ENCODE assay signal across 17 mouse cellular contexts in the genomic region with DNA sequence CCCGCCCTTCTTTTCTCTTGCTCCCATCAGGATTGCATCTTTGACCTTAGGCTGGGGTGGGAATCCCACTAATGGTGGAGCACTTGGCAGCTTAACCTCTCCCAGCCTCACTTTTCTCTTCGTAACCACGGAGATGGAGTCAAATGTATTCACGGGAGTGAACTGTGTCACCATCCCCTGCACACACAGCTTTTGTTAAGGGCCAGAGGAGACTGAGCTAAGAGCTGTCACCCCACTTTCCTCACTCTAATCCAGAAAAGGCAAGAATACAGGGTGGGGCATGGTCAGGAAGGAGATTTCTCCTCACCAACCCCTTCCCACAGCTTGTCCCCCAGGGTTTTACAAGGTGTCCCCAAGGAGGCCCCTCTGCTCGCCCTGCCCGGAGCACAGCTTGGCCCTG. TPM values are rescaled to one million over a fixed set of nuclear protein-coding genes. Genes with fewer than 3 reads are reported as not detected.
DNase-seq lines count a peak whose midpoint lies in the region; ATAC-seq and TF ChIP-seq lines count a peak whose summit lies in the region.
"Had no signal": no experiment of that assay in that cellular context is flagged by ENCODE, and none has a peak within 500 bp of the region (broad histone marks: within the 10 kb centered on the region; RNA-seq: fewer than 3 reads in every experiment).

No protein-coding gene starts in this region.

- no peak for ATAC-seq in forebrain, embryonic 15.5 days (replicated peaks)
- peak; percentile 22; the same call in 1 of the 2 replicates for ATAC-seq in midbrain, embryonic 11.5 days (ENCODE audit: low FRiP score)
- ATAC-seq in erythroid progenitor cell, adult 5-6 weeks (replicated peaks; ENCODE audit: low FRiP score, poor library complexity, severe bottlenecking), result no peak
- no peak for ATAC-seq in kidney, embryonic 15.5 days (replicated peaks; ENCODE audit: low FRiP score)

- no peaks in the 10 kb centered on the region for H3K9me3 ChIP-seq in forebrain, embryonic 15.5 days
- H3K9me3 ChIP-seq in midbrain, embryonic 11.5 days (ENCODE audit: control insufficient read depth, low read length), result no peaks in the 10 kb centered on the region
- no peaks in the 10 kb centered on the region for H3K9me3 ChIP-seq in kidney, embryonic 15.5 days (replicated peaks)
- H3K9me3 ChIP-seq: embryonic facial prominence, embryonic 12.5 days had no signal

- 28% methylated on average over 6 of the region's 6 CpGs for WGBS in forebrain, embryonic 15.5 days
- WGBS in midbrain, embryonic 11.5 days, result 18% methylated on average over 6 of the region's 6 CpGs
- 33% methylated on average over 6 of the region's 6 CpGs for WGBS in kidney, embryonic 15.5 days

- peak overlapping the region; percentile 56 for H3K4me3 ChIP-seq in left cerebral cortex, adult 2 months
- peak overlapping the region; percentile 51; the same call in 1 of the 2 replicates for H3K4me3 ChIP-seq in forebrain, embryonic 15.5 days
- no peak overlapping the region for H3K4me3 ChIP-seq in midbrain, embryonic 11.5 days (ENCODE audit: low read depth, low read length)
- H3K4me3 ChIP-seq in kidney, embryonic 15.5 days (replicated peaks), result no peak overlapping the region

- peak overlapping the region; percentile 94 for H3K27ac ChIP-seq in left cerebral cortex, adult 2 months
- no peak overlapping the region for H3K27ac ChIP-seq in forebrain, embryonic 15.5 days (replicated peaks)
- no peak overlapping the region for H3K27ac ChIP-seq in midbrain, embryonic 11.5 days (ENCODE audit: low read depth, low read length)
- H3K27ac ChIP-seq in kidney, embryonic 15.5 days, result no peak overlapping the region
- H3K27ac ChIP-seq: embryonic facial prominence, embryonic 12.5 days; liver, embryonic 14.5 days had no signal

- H3K27me3 ChIP-seq in forebrain, embryonic 15.5 days, result peaks cover 52% of the 10 kb centered on the region
- H3K27me3 ChIP-seq in midbrain, embryonic 11.5 days (ENCODE audit: control insufficient read depth, insufficient read depth, low read length), result peaks cover 31% of the 10 kb centered on the region
- H3K27me3 ChIP-seq in kidney, embryonic 15.5 days, result peaks cover 89% of the 10 kb centered on the region

- H3K9ac ChIP-seq in forebrain, embryonic 15.5 days (replicated peaks), result no peak overlapping the region
- no peak overlapping the region for H3K9ac ChIP-seq in midbrain, embryonic 11.5 days (ENCODE audit: low read length)
- no peak overlapping the region for H3K9ac ChIP-seq in kidney, embryonic 15.5 days
- H3K9ac ChIP-seq: liver, embryonic 14.5 days had no signal

- H3K36me3 ChIP-seq in forebrain, embryonic 15.5 days, result no peaks in the 10 kb centered on the region
- no peaks in the 10 kb centered on the region for H3K36me3 ChIP-seq in midbrain, embryonic 11.5 days (ENCODE audit: control insufficient read depth, insufficient read depth, low read length)
- H3K36me3 ChIP-seq in kidney, embryonic 15.5 days, result no peaks in the 10 kb centered on the region
- H3K36me3 ChIP-seq: embryonic facial prominence, embryonic 12.5 days had no signal

- H3K4me2 ChIP-seq in forebrain, embryonic 15.5 days (replicated peaks), result 0 out of 2 replicates have a peak overlapping the region, but pooled peaks have one; percentile 74
- H3K4me2 ChIP-seq in midbrain, embryonic 11.5 days, result no peak overlapping the region
- H3K4me2 ChIP-seq in kidney, embryonic 15.5 days, result no peak overlapping the region

- H3K4me1 ChIP-seq in forebrain, embryonic 15.5 days, result peaks cover 16% of the 10 kb centered on the region
- H3K4me1 ChIP-seq in midbrain, embryonic 11.5 days (ENCODE audit: control insufficient read depth, insufficient read depth, low read length), result peaks cover 25% of the 10 kb centered on the region
- peaks cover 9% of the 10 kb centered on the region for H3K4me1 ChIP-seq in kidney, embryonic 15.5 days

- no peak for DNase-seq in left cerebral cortex, adult 2 months (ENCODE audit: extremely low spot score in 1 of 2, low spot score in 2 of 2)
- DNase-seq in left cerebral cortex, adult 8-10 months (ENCODE audit: low spot score in 2 of 2), result no peak
- peak; percentile 91 for DNase-seq in midbrain, embryonic 11.5 days (ENCODE audit: low spot score, missing footprints)
- no peak for DNase-seq in embryo, embryonic 10 days (ENCODE audit: low spot score)
- DNase-seq: adrenal gland, adult 8-10 months; heart, postnatal 36 days; kidney, adult 18-20 months; lung, postnatal 14 days; thymus, postnatal 36 days had no signal

- intact Hi-C loops in left cerebral cortex, adult 2 months (cut with DNase I), result no loop called here

- TF ChIP-seq CTCF in left cerebral cortex, adult 2 months (IDR thresholded peaks at IDR 0.05), result no peak

RNA-seq across cellular contexts. Expression of gene Epha10, which starts 13.1 kb away (rescaled TPM):
- total RNA-seq in left cerebral cortex, adult 2 months (2021), result 10 to 100 TPM; 60.5 to 69.6 TPM
- total RNA-seq in left cerebral cortex, adult 8-10 months (2022), result 10 to 100 TPM; 36.6 to 40.5 (median 39.2) TPM
- 1.3 and 1.4 TPM in 2 replicates for polyA plus RNA-seq in forebrain, embryonic 15.5 days (2015; fragmentation: Nextera tagmentation; extraction: Ambion mirVana)
- 4.6 and 4.7 TPM in 2 replicates for polyA plus RNA-seq in midbrain, embryonic 11.5 days (2014; fragmentation: Nextera tagmentation; extraction: Ambion mirVana)
- not detected in 2 replicates for total RNA-seq in erythroid progenitor cell, adult 5-6 weeks (2015; ENCODE audit: low replicate concordance)
- 0.13 TPM in 1 of 2 replicates, not detected in the other for total RNA-seq in erythroid progenitor cell, adult 5-6 weeks (2017; ENCODE audit: low replicate concordance)
- polyA plus RNA-seq in kidney, embryonic 15.5 days (2015; fragmentation: Nextera tagmentation; extraction: Ambion mirVana), result 0.10 and 0.21 TPM in 2 replicates
- total RNA-seq: CH12.LX; heart, adult 8-10 months; heart, postnatal 36 days; monocyte, adult 5-6 weeks had no signal
- polyA plus RNA-seq: liver, embryonic 14.5 days had no signal

RNA-seq across cellular contexts. Expression of gene Maneal, which starts 31.8 kb away (rescaled TPM):
- total RNA-seq in left cerebral cortex, adult 2 months (2021), result 10 to 100 TPM; 53.7 to 55.3 TPM
- 10 to 100 TPM; 53.2 to 61.4 (median 57.1) TPM for total RNA-seq in left cerebral cortex, adult 8-10 months (2022)
- 9.3 and 10.2 TPM in 2 replicates for polyA plus RNA-seq in forebrain, embryonic 15.5 days (2015; fragmentation: Nextera tagmentation; extraction: Ambion mirVana)
- 10.2 and 11.5 TPM in 2 replicates for polyA plus RNA-seq in midbrain, embryonic 11.5 days (2014; fragmentation: Nextera tagmentation; extraction: Ambion mirVana)
- not detected in 2 replicates for total RNA-seq in erythroid progenitor cell, adult 5-6 weeks (2015; ENCODE audit: low replicate concordance)
- not detected in 2 replicates for total RNA-seq in erythroid progenitor cell, adult 5-6 weeks (2017; ENCODE audit: low replicate concordance)
- 0.49 and 0.71 TPM in 2 replicates for polyA plus RNA-seq in kidney, embryonic 15.5 days (2015; fragmentation: Nextera tagmentation; extraction: Ambion mirVana)

RNA-seq across cellular contexts. Expression of gene 1110065P20Rik, which starts 42.8 kb away (rescaled TPM):
- total RNA-seq in left cerebral cortex, adult 2 months (2021), result 10 to 100 TPM; 66.6 to 74.8 TPM
- 10 to 100 TPM; 66.4 to 70.2 (median 67.8) TPM for total RNA-seq in left cerebral cortex, adult 8-10 months (2022)
- 81.3 and 86.1 TPM in 2 replicates for polyA plus RNA-seq in forebrain, embryonic 15.5 days (2015; fragmentation: Nextera tagmentation; extraction: Ambion mirVana)
- 52.7 and 60.0 TPM in 2 replicates for polyA plus RNA-seq in midbrain, embryonic 11.5 days (2014; fragmentation: Nextera tagmentation; extraction: Ambion mirVana)
- 2.9 and 4.2 TPM in 2 replicates for total RNA-seq in erythroid progenitor cell, adult 5-6 weeks (2015; ENCODE audit: low replicate concordance)
- total RNA-seq in erythroid progenitor cell, adult 5-6 weeks (2017; ENCODE audit: low replicate concordance), result 1.2 TPM in 1 of 2 replicates, not detected in the other
- 46.9 and 50.3 TPM in 2 replicates for polyA plus RNA-seq in kidney, embryonic 15.5 days (2015; fragmentation: Nextera tagmentation; extraction: Ambion mirVana)

RNA-seq across cellular contexts. Expression of gene 9930104L06Rik, which starts 43.1 kb away (rescaled TPM):
- total RNA-seq in left cerebral cortex, adult 2 months (2021), result 10 to 100 TPM; 18.9 to 20.3 TPM
- total RNA-seq in left cerebral cortex, adult 8-10 months (2022), result 10 to 100 TPM; 19.6 to 24.4 (median 21.4) TPM
- 16.2 and 20.0 TPM in 2 replicates for polyA plus RNA-seq in forebrain, embryonic 15.5 days (2015; fragmentation: Nextera tagmentation; extraction: Ambion mirVana)
- 3.8 and 4.3 TPM in 2 replicates for polyA plus RNA-seq in midbrain, embryonic 11.5 days (2014; fragmentation: Nextera tagmentation; extraction: Ambion mirVana)
- 1.7 and 4.0 TPM in 2 replicates for total RNA-seq in erythroid progenitor cell, adult 5-6 weeks (2015; ENCODE audit: low replicate concordance)
- total RNA-seq in erythroid progenitor cell, adult 5-6 weeks (2017; ENCODE audit: low replicate concordance), result 12.2 and 15.8 TPM in 2 replicates
- 12.6 and 12.7 TPM in 2 replicates for polyA plus RNA-seq in kidney, embryonic 15.5 days (2015; fragmentation: Nextera tagmentation; extraction: Ambion mirVana)

RNA-seq across cellular contexts. Expression of gene Yrdc, which starts 43.3 kb away (rescaled TPM):
- total RNA-seq in left cerebral cortex, adult 2 months (2021), result 10 to 100 TPM; 29.8 to 33.8 TPM
- total RNA-seq in left cerebral cortex, adult 8-10 months (2022), result 10 to 100 TPM; 30.5 to 41.1 (median 38.8) TPM
- 51.1 and 59.3 TPM in 2 replicates for polyA plus RNA-seq in forebrain, embryonic 15.5 days (2015; fragmentation: Nextera tagmentation; extraction: Ambion mirVana)
- 43.0 and 47.9 TPM in 2 replicates for polyA plus RNA-seq in midbrain, embryonic 11.5 days (2014; fragmentation: Nextera tagmentation; extraction: Ambion mirVana)
- total RNA-seq in erythroid progenitor cell, adult 5-6 weeks (2015; ENCODE audit: low replicate concordance), result 4.2 and 46.1 TPM in 2 replicates
- 13.9 and 19.4 TPM in 2 replicates for total RNA-seq in erythroid progenitor cell, adult 5-6 weeks (2017; ENCODE audit: low replicate concordance)
- 35.0 and 42.5 TPM in 2 replicates for polyA plus RNA-seq in kidney, embryonic 15.5 days (2015; fragmentation: Nextera tagmentation; extraction: Ambion mirVana)

Comparison
In these comparisons a context has a peak if more than half of its experiments do, and no peak if none do; other contexts are left out.
1. H3K4me3 ChIP-seq: peak in left cerebral cortex, adult 2 months (single experiment) and forebrain, embryonic 15.5 days (single experiment); none in midbrain, embryonic 11.5 days (single experiment) and kidney, embryonic 15.5 days (single experiment).
2. RNA of gene Epha10, which starts 13.1 kb away (total RNA-seq): 60.5 to 69.6 TPM in left cerebral cortex, adult 2 months and 36.6 to 40.5 TPM in left cerebral cortex, adult 8-10 months; 0.13 TPM in erythroid progenitor cell, adult 5-6 weeks; every median in the first group is over 10 times any median in the second.
3. RNA of gene Maneal, which starts 31.8 kb away (total RNA-seq): 53.2 to 61.4 TPM in left cerebral cortex, adult 8-10 months and 53.7 to 55.3 TPM in left cerebral cortex, adult 2 months; not detected in erythroid progenitor cell, adult 5-6 weeks; every median in the first group is over 10 times any median in the second.
4. RNA of gene 1110065P20Rik, which starts 42.8 kb away (total RNA-seq): 66.6 to 74.8 TPM in left cerebral cortex, adult 2 months and 66.4 to 70.2 TPM in left cerebral cortex, adult 8-10 months; 1.2 to 4.2 TPM in erythroid progenitor cell, adult 5-6 weeks; every median in the first group is over 10 times any median in the second.